Mouse (Mus musculus) thymus, adult 18-20 months (tissue): ENCODE results near the gene Sec14l2.

Source experiments
- DNase-seq, 2 experiments: peaks; one replicate each; pipeline ENCODE4 v3.0.0; 2022; ENCODE audit warnings: mixed read lengths in 2 of 2

Sec14l2 gene

DNA sequence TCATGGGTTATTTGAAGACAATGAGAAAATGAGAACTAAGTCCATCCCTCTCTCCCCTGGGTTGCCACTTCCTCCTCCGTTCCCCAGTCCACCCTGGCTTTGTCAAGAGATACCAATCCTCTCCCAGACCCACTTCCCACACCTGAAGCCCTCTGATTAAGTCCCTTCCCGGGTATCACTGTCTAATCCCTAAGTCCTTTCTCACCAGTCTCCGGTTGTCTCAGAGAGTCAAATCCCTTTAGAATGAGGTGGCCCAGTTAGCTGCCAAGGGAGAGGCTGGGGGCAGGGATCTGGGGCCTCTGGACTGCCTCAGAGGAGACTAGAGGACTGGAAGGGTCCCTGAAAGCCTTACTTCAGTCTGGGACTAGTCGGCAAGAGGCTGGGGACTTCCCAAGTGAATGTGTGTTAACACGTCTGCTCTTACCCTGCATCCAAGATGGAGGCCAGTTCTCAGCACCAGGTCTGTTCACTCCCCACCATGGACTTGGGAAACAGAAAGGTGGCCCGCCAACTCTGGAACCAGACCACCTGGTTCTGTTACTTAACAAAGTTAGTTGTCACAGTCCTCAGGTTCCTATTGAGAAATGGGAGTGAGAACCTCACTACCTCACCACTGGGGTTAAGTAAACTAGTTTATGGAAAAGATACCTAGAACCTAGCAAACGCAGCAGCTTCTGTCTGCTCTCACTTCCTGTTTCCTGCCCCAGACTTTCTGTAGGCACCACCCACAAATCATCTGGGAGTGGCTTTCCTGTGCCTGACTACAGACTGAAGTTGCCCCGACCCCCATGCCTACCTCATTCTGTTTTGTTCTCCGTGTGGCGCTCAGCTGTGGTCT lies at the start of gene Sec14l2:
Gene Sec14l2, minus strand, starts transcription at position 674 of the 838 bp plus-strand sequence.
- DNase-seq, result no peak

DNA sequence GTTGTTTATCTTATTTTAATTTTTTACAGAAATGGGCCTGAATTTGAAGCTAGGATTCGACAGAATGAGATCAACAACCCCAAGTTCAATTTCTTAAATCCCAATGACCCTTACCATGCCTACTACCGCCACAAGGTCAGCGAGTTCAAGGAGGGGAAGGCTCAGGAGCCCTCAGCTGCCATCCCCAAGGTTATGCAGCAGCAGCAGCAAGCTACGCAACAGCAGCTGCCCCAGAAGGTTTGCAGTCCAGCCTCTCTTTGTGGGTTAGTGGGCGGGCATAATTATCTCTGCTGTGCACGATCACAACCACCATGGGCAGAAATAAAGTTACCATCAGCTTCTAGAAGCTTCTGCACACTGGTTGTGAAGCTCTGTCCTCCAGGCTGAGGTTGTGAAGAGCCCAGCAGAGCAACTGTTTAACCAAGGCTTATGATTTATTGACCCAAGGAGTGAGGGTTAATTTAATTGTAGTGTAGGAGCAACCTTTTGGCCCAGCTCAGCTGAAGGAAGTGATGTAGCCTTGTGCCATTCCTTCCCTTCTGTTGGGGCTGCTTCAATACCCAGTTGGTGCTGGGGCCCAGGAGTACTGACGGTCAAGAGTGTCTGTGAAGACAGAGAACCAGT lies 43.4 kb upstream of the Sec14l2 start:
- DNase-seq, result no peak

DNA sequence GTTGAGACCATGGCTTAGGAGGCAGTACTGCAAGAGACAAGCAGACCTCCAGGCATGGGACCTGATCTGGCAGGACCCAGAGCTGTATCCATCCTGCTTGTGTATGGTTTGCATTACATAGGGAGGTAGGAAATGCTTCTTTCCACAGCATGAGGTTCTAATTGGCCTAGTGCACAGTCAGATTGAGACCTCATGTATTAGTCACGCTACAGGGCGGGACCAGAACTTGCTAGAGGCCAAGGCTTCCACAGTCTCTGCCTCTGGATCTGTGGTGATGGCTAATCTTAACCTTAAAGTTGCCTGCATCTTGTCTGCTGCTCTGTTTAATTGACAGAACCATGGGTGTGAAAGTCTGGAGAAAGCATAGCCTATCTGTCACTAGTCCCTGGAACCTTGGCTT lies 41.5 kb upstream of the Sec14l2 start:
- no peak for DNase-seq

DNA sequence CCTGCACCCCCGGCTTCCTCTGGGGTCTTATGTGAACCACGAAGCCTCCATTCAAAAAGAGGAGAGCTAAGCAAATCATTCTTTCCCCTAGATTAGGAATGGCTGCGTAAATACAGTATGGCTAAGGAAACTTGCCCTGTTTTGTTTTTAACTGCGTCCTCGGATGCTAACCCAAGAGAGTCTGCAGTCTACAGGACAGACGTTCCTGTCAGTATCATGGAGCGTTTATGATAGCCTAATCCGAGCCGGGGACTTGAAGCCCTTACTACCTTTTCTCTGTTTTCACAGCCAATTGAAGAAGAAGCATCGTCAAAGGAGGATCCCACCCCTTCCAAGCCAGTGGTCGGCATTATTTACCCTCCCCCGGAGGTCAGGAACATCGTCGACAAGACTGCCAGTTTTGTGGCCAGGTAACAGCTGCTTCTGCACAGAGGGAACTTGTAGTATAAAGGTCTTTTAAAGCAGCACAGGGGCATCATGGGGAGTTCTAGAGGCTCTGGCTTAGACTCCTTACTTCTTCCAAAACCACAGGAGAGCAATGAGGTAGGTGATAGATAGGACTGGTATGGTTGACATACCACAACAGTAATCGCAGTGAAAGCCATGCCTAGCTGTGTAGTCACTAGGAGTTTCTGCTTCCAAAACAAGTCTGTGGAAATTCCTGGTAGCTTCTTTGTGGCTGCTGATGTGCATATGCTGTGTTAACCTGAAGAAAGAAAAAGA lies 37.7 kb upstream of the Sec14l2 start:
- no peak for DNase-seq

DNA sequence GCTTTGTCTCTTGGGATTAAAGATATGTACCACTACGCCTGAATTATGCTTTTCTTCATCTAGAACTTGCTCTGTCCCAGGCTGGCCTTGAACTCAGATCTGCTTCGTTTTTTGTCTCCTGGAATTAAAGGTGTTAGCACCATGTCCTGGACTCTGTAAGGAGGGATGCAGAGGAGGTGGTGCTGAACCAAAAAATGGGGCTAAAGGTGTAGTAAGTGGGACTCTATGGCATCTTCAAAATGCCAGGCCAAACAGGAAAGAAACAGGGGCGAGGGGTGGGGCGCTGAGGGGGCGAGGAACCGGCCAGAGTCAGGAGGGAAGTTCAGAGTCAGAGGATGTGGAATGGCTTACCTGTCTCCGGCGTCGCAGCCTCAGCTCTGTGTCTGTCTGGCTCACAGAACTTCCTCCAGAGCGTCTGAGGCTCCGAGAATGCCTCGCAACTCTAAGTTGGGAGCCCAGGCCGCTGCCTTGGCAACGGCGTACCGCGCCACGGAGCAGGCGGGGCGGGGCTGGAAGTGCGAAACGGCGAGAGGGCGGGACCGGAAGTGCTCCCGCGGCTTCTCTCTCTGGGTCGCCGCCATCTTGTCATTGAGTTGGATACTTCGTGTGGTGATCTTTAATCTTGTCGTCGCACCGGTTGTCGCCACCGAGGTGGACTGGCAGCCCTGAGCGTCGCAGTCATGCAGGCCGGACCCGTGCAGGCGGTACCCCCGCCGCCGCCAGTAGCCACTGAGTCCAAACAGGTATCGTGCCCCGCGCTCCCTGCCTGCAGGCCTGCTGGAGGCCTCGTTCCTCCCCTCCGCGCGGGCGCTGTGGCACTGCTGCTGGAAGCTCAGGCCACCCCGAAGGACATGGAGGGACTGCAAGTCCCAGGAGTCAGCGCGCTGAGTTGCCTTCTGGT lies 36.8 kb upstream of the Sec14l2 start, which contains the start of the genes Ccdc157 and Sf3a1:
Gene Ccdc157, minus strand, starts transcription at position 486 of the 901 bp plus-strand sequence.
Gene Sf3a1, plus strand, starts transcription at position 543 of the 901 bp plus-strand sequence.
- DNase-seq, result peak; percentile 89 to 91

DNA sequence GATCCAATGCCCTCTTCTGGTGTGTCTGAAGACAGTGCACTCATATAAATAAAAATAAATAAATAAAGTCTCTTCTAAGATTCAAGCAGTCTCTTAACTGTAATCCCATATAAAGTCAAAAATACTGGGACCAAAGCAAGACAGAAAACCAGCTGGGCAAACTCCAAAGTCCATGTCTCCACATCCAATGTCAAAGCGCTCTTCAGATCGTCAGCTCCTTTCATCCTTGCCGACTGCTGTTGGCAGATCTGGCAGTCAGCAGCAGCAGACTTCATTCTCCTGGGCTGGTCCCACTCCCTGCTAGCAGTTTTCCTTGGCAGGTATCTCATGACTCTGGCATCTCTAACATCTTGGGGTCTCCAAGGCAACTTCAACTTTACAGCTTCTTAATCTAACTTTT lies 35.5 kb upstream of the Sec14l2 start:
- DNase-seq, result no peak

DNA sequence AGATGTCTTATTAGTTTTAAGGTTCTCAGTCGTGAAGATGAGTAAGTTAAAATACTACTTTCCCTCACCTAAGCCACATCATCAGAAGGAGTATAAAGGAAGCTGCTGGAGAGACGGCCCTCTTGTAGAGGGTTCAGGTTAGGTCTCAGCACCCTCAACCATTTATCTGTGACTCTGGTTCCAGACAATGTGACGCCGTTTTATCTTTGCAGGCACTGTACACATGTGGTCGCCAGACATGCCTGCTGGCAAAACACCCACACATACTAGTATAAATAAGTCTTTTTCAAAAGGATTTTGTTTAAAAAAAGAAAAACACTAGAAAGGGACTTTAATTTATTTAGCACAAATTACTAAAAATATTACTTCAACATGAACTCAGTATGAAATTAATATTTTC lies 32.4 kb upstream of the Sec14l2 start:
- no peak for DNase-seq

DNA sequence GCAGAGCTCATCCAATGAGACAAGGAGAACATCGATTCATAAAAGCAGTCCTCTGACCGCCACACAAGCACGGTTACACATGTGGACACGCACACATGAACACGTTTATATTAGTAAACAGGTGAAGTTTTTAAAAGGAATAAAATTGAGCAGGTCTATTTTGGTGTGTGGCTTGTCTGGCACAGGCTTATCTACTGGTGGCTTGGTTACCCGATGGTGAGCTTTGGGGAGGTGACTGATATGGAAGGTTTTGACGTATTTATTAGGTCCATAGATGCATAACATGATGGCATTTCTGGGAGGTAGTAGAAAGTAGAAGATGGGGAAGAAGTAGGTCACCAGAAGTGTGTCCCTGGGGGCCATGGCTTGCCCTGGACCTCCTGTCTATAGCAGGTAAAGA lies 30.5 kb upstream of the Sec14l2 start:
- DNase-seq, result no peak

DNA sequence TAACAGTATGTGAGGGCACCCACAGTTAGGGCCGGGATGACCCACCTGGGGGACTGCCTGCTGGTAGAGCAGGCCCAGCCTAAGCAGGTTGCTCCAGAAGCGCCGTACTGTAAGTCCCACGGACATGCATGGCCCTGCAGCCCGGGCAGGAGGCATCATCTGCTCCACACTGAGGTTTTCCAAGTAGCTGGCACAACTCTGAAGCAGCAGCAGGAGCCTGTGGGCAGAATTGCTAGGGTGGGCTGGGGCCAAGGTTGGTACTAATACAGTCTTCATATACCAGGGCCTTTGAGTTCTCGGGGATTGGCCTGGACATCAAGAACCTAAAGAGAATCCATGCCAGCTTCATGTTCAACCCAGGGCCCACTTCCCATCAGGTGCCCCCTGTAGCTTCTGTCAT lies 26.7 kb upstream of the Sec14l2 start:
- no peak for DNase-seq

DNA sequence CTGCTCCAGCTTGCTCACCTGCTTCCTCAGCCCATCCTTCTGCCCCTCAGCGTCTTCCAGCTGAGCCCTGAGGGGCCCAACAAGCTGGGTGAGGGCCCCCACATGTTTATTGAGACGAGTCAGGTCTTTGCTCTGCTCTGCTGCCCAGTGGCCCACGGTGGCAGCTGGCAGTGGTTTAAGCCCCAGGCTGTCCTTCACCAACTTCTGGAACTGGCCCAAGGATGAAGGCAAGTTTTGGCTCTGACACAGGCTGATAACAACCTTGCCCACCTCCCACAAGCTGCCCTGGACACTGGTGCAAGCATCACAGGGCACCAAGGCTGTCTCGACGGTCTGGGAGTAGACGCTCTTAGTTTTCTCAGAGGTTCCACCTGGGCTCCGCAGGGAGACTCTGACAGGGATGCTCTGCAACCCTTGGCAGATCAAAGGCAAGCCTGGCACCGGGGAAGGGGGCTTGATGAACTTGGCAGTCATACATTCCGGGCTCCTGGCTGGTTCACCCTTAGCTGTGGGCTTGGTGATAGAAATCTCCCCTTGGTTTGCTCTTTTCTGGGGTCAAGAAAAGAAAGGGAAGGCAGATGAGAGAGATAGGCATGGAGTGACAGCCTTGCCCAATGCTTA lies 25.4 kb upstream of the Sec14l2 start:
- no peak for DNase-seq

DNA sequence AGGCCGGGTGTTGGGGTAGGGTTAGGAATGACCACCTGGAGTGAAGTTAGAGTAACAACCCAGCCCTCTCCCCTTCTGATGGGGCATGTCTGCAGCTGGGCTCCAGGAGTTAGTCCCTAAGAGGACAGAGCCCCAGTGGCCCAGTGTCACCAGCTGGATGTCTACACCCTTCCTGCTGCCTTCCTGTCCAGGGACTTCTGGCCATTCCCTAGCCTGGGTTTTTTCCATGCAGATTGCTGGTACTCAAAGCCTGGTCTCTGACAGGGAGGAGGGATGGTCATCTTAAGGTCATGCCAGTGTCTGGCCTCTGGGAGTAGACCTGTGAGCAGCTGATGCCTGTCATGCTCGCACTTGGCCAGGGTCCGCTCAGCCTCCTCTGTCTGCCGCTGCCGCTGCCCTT lies 24.9 kb upstream of the Sec14l2 start:
- DNase-seq, result no peak

DNA sequence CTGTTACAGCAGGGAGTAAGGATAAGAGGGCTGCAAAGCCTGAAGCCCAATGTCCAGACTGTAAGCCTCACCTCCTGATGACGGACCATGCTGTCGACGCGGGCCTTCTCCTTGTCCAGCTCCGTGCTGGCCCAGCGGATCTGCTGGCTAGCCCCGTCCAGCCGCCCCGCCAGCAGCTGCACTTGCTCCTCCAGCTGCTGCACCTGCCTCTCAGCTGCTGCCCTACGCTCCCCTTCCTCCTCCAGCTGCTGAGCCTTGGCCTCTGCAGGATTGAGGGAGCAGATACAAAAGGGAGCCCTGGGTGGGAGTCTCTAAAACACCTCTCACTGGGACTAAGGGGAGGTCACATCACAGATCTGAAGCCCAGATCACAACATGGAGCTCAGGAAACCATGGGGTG lies 23.9 kb upstream of the Sec14l2 start:
- no peak for DNase-seq

DNA sequence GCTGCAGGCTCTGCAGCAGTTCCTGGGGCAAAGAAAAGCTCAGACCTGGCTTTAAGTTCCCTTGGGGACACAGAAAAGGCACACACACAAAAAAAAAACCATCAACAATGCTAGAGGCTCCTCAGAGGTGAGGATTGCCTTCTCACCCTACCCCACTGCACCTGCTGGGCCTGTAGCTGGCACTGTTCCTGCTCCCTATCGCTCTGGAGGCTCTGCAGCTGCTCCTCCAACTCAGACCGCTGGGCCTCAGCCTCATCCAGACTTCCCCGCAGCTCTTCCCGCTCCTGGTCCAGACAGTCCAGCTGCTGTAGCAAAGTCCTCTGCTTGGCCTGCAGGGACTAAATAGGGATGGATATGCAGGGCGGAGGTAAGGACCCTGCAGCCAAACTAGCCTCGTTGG lies 23.2 kb upstream of the Sec14l2 start:
- no peak for DNase-seq

DNA sequence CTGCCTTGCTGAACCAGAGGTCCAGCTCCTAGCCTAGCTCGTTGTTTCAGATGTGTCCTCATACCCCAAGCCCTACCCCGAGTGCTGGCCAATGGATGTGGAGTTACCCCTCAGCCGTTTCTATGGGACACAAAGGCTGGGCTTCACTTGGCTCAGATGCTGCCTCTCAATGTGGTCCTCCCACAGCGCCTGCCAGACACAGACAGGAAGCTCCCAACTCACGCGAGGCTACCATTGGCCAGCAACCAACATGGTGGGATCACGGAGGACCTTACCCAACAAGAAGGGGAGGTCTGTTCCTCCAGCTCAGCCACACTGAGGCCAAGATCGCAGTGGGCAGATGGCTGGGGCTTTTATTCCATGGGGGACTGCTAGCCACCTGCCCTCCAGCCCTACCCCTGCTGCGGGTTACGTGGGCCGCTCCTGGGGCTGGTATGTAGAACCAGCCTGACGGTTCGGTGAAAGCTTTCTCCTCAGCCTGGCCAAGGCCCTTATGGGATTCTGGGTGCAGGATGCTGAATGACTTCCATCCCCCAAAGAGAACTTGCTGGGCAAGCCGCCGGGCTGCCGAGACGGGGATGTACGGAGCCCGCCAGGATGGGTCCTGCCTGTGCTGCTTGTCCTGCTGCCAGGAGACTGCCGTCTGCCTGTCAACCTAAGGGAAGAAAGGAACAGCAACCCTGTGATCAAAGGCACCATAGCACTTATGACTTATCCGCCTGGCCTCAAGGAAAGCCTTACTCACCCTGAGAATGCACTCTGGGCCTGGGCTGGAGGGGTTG lies 20.3 kb upstream of the Sec14l2 start:
- DNase-seq, result no peak

DNA sequence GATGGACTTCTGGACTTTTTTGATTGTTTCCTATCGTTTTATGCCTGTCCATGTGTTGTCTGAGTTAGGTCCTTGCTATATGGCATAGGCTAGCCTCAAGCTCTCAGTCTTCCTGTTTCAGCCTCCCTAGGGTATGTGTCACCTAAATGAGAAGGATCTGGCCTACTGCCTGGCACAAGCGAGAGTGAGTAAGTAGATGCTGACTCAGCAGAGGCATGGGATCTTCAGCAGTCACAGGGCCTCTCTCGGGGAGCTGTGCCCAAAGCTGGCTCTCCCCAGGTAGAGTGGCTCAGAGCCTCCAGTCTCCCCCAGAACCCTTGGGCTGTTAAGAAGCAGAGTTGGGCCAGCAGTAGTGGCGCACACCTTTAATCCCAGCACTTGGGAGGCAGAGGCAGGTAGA lies 19.1 kb upstream of the Sec14l2 start:
- no peak for DNase-seq

DNA sequence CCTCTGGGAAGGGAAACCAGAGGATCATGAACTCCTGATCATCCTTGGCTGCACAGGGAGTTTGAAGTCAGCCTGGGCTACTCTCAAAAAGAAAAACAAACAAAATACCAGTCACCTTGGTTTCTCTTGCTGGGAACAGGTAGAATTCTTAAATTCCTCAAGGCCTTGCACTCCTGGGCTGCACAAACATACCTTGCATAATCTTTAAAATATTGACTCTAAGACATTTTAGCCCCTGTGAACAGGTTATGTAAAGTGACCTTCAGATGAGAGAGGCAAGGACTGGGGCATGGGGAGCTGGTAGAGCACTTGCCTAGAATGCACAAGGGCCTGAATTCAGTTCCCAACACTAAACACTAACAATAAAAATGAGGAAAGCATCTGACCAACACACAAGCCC lies 18.3 kb upstream of the Sec14l2 start:
- DNase-seq, result no peak

DNA sequence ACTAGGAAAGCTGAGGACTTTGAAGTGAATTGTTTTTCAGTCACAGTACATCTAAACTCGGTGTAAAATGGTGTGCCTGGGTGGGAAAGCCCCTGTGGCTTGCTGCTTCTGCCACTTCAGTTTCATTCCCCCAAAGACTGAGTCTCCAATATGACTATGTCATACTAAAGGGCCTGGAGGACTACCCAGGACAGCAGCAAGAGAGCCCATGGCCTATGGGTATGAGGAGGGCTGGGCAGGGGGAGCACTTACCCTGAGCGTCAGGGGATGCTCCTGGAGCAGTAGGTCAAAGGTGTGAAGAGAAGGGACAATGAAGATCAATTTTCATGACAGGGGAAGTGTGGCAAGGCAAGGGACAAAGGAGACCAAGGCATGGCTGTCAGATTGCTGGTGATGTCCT lies 15.7 kb upstream of the Sec14l2 start:
- no peak for DNase-seq

DNA sequence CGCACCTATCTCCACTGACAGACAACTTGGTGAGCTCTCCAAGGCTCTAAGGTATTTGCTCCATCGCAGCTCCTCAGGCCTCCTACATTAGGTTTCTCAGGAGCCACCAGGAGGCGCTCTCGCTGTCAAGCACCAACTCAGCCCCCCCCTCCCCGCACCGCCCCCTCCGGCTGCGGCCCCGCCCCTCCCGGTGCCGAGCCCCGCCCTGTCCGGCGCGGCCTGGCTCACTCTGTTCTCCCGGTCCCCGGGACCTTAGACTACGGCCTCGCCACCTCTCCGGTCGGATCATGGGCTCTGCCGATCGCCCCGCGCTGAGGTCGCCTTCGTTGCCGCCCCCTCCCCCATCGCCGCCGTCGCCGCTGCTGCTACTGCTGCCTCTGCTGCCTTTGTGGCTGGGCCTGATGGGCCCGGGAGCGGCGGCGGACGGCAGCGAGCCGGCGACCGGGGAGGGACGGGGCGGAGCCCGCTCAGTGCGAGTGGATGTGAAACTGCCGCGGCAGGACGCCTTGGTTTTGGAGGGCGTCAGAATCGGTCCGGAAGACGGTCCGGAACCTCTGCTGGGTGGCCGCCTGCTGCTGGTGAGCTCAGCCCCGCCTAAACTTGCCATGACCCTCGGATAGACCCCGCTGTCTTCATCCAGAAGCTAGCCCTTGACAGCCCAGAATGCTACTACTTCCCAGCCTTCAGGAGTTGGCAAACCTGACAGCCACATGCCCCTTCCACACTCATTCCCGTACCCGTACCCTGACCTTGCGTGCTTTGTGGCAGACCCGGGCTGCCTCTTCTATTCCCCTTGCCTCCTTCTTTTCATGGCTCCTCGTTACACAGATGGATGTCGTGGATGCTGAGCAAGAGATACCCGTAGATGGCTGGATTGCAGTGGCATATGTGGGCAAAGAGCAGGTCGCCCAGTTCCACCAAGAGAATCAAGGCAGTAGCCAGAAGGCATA lies 12.0 kb upstream of the Sec14l2 start, which contains the start of gene Rnf215:
Gene Rnf215, plus strand, starts transcription at position 217 of the 950 bp plus-strand sequence.
- DNase-seq, result peak; percentile 60 to 66

DNA sequence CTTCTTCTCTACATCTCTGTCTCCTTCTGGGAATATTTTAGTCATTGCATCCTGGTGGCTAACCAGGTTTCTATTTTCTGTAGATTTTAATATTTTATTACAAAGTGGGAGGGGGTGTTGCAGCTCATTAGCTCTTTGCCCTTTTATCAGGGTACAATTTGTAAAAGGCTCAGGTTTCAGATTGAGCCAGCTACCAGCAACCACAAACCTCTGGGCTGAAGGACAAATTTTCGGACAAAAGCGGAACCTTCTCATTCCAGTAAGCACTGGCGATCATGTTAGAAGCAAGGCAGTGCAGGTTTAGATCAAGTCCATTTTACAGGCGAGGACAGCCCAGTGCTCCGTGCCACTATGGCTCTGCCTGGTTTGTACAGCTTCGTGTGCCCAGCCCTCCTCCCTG lies 11.2 kb upstream of the Sec14l2 start:
- DNase-seq, result no peak

DNA sequence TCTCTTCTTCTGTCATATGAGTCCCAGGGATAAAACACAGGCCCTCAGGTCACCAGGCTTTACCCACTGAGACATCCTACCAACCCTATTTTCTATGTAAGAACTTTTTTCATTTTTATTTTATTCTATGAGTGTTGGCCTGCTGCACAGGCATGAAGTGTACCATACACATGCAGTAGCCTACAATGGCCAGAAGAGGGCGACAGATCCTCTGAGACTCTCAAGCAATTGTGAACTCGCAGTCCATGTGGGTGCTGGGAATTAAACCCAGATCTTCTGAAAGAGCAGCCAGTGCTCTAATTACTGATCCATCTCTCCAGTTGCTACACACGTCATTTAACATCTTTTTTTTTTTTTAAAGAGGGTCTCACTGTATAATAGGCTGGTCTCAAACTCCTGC lies 10.2 kb upstream of the Sec14l2 start:
- no peak for DNase-seq
